Mouse (Mus musculus) adrenal gland, adult 10 weeks (tissue): ENCODE data around the gene Dapp1. TPM values are rescaled to one million over a fixed set of nuclear protein-coding genes. Genes with fewer than 3 reads are reported as not detected.

ENCODE experiments used
- polyA plus RNA-seq: library from polyadenylated mRNA; stranded (reverse); fragments of 350-450 nt; fragmentation: Illumina TruSeq; extraction: RNeasy Lipid Tissue Mini Kit (QIAGEN cat#74804); gene quantifications from one replicate; pipeline ENCODE4 v1.2.3, GENCODE M21; 2014; ENCODE audit warnings: low read depth, low replicate concordance

Dapp1 gene
- polyA plus RNA-seq: 9.0 TPM

GRCm38 (mm10) chr3:137981382-137981750 is at the start of gene Dapp1:
Dapp1 (minus strand) TSS chr3:137981545.

DNA sequence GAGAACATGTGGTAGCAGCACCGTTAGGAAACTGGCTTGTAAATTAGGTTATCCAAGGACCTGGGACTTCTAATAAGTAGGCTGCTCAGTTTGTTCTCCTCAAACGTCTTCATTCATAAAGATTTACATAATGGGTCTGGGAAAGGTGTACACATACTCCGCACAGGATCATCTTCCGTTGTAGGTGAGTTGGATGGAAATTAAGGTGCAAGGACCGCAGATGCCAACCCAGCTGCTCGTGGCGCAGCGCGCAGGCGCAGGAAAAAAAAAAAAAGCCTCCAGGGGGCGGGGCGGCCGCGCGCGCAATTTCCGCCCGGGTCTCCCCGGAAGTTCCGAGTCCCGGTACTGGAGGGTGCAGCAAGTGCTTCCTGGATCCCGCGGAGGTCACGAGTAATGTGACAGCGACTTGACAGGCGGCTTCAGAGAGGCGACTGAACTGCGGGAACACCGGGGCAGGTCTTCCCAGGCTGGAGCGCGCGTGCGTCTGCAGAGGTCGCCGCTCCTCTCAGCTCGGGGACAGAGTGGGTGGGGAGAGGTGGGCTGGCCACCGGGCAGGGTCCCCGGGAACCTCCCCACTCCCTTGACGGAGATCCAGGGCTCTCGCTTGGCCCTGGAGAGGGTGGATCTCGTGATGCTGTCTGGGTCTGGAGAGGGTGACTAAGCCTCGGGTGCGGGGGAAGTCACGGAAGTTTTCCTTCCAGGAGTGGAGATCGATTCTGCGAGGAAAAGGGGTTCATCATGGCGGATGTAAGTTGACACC is 63.0 kb downstream of the Dapp1 start, which contains the start of gene Lamtor3:
TSS of gene Lamtor3 (plus strand) at position 335 of the 760 bp plus-strand sequence.

Other genes with a start within 250 kb of the Dapp1 start
- gene H2afz, start 117.1 kb downstream of the Dapp1 start, polyA plus RNA-seq: 428 TPM
- gene Dnajb14, start 113.9 kb downstream of the Dapp1 start, polyA plus RNA-seq: 63.0 TPM
- 79.3 TPM for gene Lamtor3, start 63.0 kb downstream of the Dapp1 start, polyA plus RNA-seq
- gene 1110002E22Rik, start 83.5 kb upstream of the Dapp1 start, polyA plus RNA-seq: 0.93 TPM
- gene Gm5105, start 85.8 kb upstream of the Dapp1 start, polyA plus RNA-seq: not detected
- 12.7 TPM for gene Trmt10a, start 161.9 kb upstream of the Dapp1 start, polyA plus RNA-seq
- 7.6 TPM for gene Mttp, start 163.4 kb upstream of the Dapp1 start, polyA plus RNA-seq
- not detected for gene 4930579F01Rik, start 212.3 kb upstream of the Dapp1 start, polyA plus RNA-seq
- gene Adh7, start 236.2 kb upstream of the Dapp1 start, polyA plus RNA-seq: 236 TPM